Mouse (Mus musculus): Measurements from ENCODE around the gene Lmo4. TPM values are rescaled to one million over a fixed set of nuclear protein-coding genes. Genes with fewer than 3 reads are reported as not detected.

The Lmo4 gene
- polyA plus RNA-seq, 1 experiment from 2014 or later = 75.9 TPM

DNA sequence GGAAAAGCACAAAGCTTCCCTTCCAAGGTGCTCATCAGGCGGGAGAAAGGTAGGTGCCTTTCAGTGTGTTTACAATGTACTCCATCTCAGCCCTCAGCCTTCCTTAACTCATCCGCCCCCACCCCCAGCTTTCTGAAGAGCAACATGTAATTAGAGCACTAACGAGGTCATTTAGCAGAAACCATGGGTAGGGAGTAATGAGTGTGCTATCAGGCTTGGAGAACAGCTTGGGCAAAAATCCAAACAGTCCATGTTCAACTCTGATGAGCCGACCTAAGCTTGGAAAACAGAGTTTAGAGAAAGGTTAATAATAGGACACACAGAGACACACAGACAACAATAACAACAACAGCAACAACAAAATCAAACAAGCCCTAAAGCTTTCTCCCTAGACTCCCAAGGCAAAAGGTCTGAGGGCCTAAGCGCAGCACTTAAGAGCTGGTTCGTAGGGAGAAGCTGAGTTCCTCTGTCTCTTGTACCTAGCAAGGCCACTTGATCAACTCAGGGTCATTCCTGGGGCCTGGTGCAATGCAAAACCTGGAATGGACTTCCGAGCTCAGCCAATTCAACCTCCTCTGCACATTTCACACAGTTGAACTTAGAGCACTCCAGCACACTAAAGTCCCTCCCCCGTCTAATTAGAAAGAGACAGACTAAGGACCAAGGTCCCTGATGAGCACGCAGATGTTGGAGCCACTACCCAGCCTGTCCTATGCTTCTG lies 40.2 kb downstream of the Lmo4 start:
- Histone ChIP-seq H3K27ac (no peak overlapping the region), H3K9ac (no peak overlapping the region), H3K4me2 (no peak overlapping the region), H3K36me3 (replicated peaks) (no peaks in the 10 kb centered on the region), H3K27me3 (replicated peaks) (no peaks in the 10 kb centered on the region), H3K9me3 (no peaks in the 10 kb centered on the region), H3K4me3 (no peak overlapping the region), H3K4me1 (no peaks in the 10 kb centered on the region)
- 72% methylated on average over 9 of the region's 9 CpGs for WGBS
- no peak for ATAC-seq (replicated peaks)

DNA sequence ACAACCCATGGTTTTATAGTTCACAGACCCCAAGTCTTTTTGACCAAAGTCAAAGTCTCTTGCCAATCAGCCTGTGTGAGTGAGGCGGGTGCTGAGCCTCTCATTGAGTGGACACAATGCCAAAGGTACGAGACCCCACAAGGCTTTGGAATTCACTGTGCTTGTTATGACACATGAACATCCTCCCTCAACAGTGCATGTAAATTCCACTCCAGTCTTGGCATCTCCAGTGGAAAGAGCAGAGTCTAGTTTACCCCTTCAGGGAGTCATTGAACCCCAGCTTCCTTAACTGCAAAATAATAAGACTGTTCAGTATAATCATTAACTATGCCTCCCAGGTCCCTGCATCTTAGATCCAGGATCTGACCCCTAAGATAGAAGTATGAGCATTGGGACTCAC lies 41.3 kb downstream of the Lmo4 start:
- no peak overlapping the region for H3K4me3 ChIP-seq
- H3K36me3 ChIP-seq (replicated peaks) = no peaks in the 10 kb centered on the region
- no peaks in the 10 kb centered on the region for H3K27me3 ChIP-seq (replicated peaks)
- H3K27ac ChIP-seq = no peak overlapping the region
- H3K9me3 ChIP-seq = no peaks in the 10 kb centered on the region
- 89% methylated on average over 2 of the region's 2 CpGs for WGBS
- ATAC-seq (replicated peaks) = no peak
- no peak overlapping the region for H3K4me2 ChIP-seq
- no peaks in the 10 kb centered on the region for H3K4me1 ChIP-seq
- no peak overlapping the region for H3K9ac ChIP-seq

DNA sequence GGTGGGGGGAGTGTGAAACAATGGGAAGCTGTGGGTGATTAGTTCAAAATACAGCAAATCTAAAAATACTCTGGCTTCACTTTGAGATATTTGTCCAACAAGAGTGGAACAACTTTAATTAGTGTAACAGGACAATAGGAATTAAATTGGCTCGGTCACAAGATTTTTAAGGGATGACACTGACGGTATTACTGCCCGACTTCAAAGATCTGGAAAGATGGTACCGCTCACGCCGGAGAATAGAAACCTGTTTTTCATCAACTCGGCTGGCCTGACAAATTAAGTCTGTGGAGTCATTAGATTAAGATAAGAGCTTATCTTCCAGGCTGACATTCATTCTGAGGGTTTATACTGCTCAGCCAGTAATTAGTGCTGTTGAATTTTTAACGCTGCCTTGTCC lies 42.9 kb downstream of the Lmo4 start:
- no peak overlapping the region for H3K4me3 ChIP-seq
- no peaks in the 10 kb centered on the region for H3K27me3 ChIP-seq (replicated peaks)

DNA sequence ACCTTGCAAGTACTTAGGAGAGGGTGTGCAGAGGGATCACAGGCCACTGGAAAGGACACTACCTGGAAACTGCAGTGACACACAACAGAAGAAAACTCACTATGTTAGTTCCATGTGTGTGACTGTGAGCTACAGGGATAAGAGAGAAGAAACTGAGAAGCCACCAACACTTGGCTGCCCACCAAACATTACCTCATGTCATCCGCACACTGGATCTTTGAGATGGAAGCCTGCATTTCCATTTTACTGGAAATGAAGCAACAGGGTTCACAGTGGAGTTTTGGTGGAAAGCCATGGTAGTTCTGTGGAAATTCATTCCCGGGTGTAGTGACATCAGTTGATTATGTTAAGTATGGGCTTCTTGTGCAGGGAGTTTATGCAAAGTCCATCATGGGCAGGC lies 43.8 kb downstream of the Lmo4 start:
- H3K36me3 ChIP-seq (replicated peaks) = no peaks in the 10 kb centered on the region
- 86% methylated on average over 2 of the region's 2 CpGs for WGBS
- H3K9me3 ChIP-seq = no peaks in the 10 kb centered on the region
- ATAC-seq (replicated peaks) = no peak
- no peaks in the 10 kb centered on the region for H3K27me3 ChIP-seq (replicated peaks)
- no peak overlapping the region for H3K4me3 ChIP-seq
- no peak overlapping the region for H3K4me2 ChIP-seq
- H3K4me1 ChIP-seq = no peaks in the 10 kb centered on the region
- H3K9ac ChIP-seq = no peak overlapping the region
- H3K27ac ChIP-seq = no peak overlapping the region

More for the DNA sequence above, 42.9 kb downstream of the Lmo4 start:
- no peak for ATAC-seq (replicated peaks)
- Histone ChIP-seq H3K4me2 (no peak overlapping the region), H3K9ac (no peak overlapping the region), H3K4me1 (no peaks in the 10 kb centered on the region), H3K27ac (no peak overlapping the region), H3K36me3 (replicated peaks) (no peaks in the 10 kb centered on the region), H3K9me3 (no peaks in the 10 kb centered on the region)
- WGBS = 38% methylated on average over 8 of the region's 8 CpGs

DNA sequence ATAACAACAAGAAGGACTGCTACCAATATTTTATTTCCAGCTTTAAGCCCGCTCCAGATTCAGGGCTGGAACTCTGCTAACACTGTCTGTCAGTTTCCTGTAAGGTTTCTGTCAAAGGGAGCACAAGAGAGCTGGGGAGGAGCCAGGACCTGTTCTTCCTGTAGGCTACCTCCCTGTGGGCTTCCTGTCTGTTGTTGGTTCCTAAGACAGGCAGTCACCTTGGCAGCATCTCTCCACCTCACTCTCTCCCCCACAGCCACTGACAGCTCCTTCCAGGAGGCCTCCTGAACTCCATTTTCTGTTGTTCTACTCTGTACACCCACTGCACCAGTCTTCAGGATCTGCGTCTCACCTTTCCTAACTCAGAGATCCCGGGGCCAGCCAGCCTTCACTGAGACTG lies 49.3 kb downstream of the Lmo4 start:
- no peak overlapping the region for H3K9ac ChIP-seq
- no peak for ATAC-seq (replicated peaks)

DNA sequence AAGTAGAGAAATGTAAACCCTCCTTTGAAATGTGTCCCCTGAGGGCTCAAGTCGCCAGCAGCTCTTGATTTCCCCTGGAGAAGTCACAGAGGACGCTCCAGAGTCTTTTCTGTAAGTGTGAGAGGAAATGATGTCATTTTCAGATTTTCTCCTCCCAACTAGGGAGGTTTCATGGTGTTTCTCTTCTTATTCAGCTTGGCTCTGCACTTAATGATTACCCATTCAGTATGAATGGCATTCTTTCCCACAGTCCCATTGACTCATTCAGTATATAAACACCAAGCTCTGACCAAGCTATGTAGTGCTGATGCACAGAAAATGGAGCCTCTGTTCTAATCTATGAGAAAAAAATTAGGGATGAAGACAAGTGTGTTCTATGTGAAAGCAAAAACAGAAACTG lies 51.6 kb downstream of the Lmo4 start:
- H3K27ac ChIP-seq = no peak overlapping the region

More for the DNA sequence above, 49.3 kb downstream of the Lmo4 start:
- WGBS = 79% methylated on average over 3 of the region's 3 CpGs
- Histone ChIP-seq H3K9me3 (no peaks in the 10 kb centered on the region), H3K4me2 (no peak overlapping the region), H3K4me3 (no peak overlapping the region), H3K27me3 (replicated peaks) (no peaks in the 10 kb centered on the region), H3K36me3 (replicated peaks) (no peaks in the 10 kb centered on the region), H3K4me1 (no peaks in the 10 kb centered on the region), H3K27ac (no peak overlapping the region)

DNA sequence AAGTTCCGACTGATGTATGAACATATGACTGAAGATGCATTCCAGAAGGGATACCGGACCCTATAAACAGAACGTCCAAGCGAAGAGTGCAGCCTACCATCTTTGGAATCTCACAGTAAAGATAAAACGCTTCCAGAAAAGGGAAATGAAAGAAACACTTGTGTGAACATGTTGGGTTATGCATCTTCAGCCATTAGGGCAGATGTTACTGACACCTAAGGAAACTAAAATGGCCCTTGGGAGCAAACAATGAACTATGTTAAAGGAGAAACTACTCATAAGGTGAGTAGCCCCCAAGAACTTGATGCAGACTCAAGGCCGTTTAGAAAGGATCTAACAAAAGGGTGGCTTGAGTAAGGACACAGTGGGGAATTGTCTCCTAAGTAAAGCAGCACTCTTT lies 54.0 kb downstream of the Lmo4 start:
- Histone ChIP-seq H3K4me3 (no peak overlapping the region), H3K4me2 (no peak overlapping the region), H3K9ac (no peak overlapping the region), H3K27me3 (replicated peaks) (no peaks in the 10 kb centered on the region), H3K27ac (no peak overlapping the region), H3K9me3 (no peaks in the 10 kb centered on the region), H3K4me1 (no peaks in the 10 kb centered on the region), H3K36me3 (replicated peaks) (no peaks in the 10 kb centered on the region)
- 90% methylated on average over 6 of the region's 6 CpGs for WGBS
- no peak for ATAC-seq (replicated peaks)

More for the DNA sequence above, 51.6 kb downstream of the Lmo4 start:
- Histone ChIP-seq H3K36me3 (replicated peaks) (no peaks in the 10 kb centered on the region), H3K4me3 (no peak overlapping the region), H3K9me3 (no peaks in the 10 kb centered on the region), H3K9ac (no peak overlapping the region), H3K4me2 (no peak overlapping the region), H3K27me3 (replicated peaks) (no peaks in the 10 kb centered on the region), H3K4me1 (no peaks in the 10 kb centered on the region)
- 74% methylated on average over 2 of the region's 2 CpGs for WGBS
- no peak for ATAC-seq (replicated peaks)

DNA sequence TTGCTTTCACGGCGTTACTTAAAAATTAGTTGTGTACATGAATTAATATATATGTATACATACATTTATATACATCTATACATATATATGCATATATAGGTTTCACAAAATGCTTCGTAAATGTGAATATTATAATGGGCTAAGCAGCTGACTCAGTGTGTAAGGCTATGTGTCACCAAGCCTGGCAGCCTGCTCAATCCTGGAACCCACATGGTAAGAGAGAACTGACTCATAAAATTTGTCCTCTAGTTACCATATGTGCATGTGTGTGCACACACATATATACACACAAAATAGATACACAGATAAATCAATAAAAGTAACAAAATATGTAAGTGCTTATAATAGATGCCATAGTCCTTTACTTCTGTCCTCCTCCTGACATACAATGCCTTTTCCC lies 56.8 kb downstream of the Lmo4 start:
- H3K36me3 ChIP-seq (replicated peaks) = no peaks in the 10 kb centered on the region

GRCm38 (mm10) chr3:144147244-144147643 lies 57.8 kb downstream of the Lmo4 start:
- Histone ChIP-seq H3K4me3 (no peak overlapping the region), H3K36me3 (replicated peaks) (no peaks in the 10 kb centered on the region), H3K4me1 (no peaks in the 10 kb centered on the region), H3K9me3 (no peaks in the 10 kb centered on the region), H3K27me3 (replicated peaks) (no peaks in the 10 kb centered on the region), H3K4me2 (no peak overlapping the region), H3K9ac (no peak overlapping the region), H3K27ac (no peak overlapping the region)
- WGBS = 90% methylated on average over 3 of the region's 3 CpGs
- ATAC-seq (replicated peaks) = no peak

More for the DNA sequence above, 56.8 kb downstream of the Lmo4 start:
- Histone ChIP-seq H3K27me3 (replicated peaks) (no peaks in the 10 kb centered on the region), H3K9me3 (no peaks in the 10 kb centered on the region), H3K4me2 (no peak overlapping the region), H3K27ac (no peak overlapping the region), H3K9ac (no peak overlapping the region), H3K4me3 (no peak overlapping the region), H3K4me1 (no peaks in the 10 kb centered on the region)
- 90% methylated on average over 3 of the region's 3 CpGs for WGBS
- ATAC-seq (replicated peaks) = no peak

DNA sequence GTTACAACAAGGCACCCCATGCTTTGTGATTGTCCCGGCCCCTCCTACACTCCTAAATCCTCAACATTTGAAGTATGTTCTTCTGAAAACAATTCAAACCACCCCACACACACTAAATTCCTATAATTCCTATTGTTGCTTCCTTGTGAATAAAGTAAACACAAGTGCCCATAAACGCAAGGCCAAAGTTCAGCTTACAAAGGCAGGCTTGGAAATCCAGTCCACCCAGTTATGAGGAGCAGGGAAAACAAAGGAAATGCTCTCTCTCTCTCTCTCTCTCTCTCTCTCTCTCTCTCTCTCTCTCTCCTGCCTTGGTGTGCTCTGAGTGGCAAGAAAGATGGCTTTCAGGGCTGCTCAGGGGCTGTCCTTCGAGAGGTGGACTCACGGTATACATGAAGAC lies 61.0 kb downstream of the Lmo4 start:
- no peak overlapping the region for H3K9ac ChIP-seq
- H3K27ac ChIP-seq = no peak overlapping the region
- WGBS = 87% methylated on average over 4 of the region's 4 CpGs
- no peaks in the 10 kb centered on the region for H3K27me3 ChIP-seq (replicated peaks)
- no peaks in the 10 kb centered on the region for H3K4me1 ChIP-seq
- ATAC-seq (replicated peaks) = no peak
- no peak overlapping the region for H3K4me2 ChIP-seq
- no peaks in the 10 kb centered on the region for H3K9me3 ChIP-seq
- H3K4me3 ChIP-seq = no peak overlapping the region
- no peaks in the 10 kb centered on the region for H3K36me3 ChIP-seq (replicated peaks)

- H3K27me3 ChIP-seq (replicated peaks) = no peaks in the 10 kb centered on the region
- no peak for ATAC-seq (replicated peaks)
Measured at GRCm38 (mm10) chr3:144142939-144143338, 62.1 kb downstream of the Lmo4 start.

GRCm38 (mm10) chr3:144141786-144142185 lies 63.2 kb downstream of the Lmo4 start:
- whole genome bisulfite sequencing = 78% methylated on average over 8 of the region's 8 CpGs
- Histone ChIP-seq H3K27ac (no peak overlapping the region), H3K4me3 (no peak overlapping the region), H3K27me3 (replicated peaks) (no peaks in the 10 kb centered on the region), H3K4me2 (no peak overlapping the region), H3K9me3 (no peaks in the 10 kb centered on the region), H3K4me1 (no peaks in the 10 kb centered on the region), H3K9ac (no peak overlapping the region), H3K36me3 (replicated peaks) (no peaks in the 10 kb centered on the region)
- no peak for ATAC-seq (replicated peaks)

More at GRCm38 (mm10) chr3:144142939-144143338, 62.1 kb downstream of the Lmo4 start:
- Histone ChIP-seq H3K27ac (no peak overlapping the region), H3K36me3 (replicated peaks) (no peaks in the 10 kb centered on the region), H3K4me3 (no peak overlapping the region), H3K4me2 (no peak overlapping the region), H3K9ac (no peak overlapping the region), H3K4me1 (no peaks in the 10 kb centered on the region), H3K9me3 (no peaks in the 10 kb centered on the region)
- WGBS = 92% methylated on average over 7 of the region's 7 CpGs

DNA sequence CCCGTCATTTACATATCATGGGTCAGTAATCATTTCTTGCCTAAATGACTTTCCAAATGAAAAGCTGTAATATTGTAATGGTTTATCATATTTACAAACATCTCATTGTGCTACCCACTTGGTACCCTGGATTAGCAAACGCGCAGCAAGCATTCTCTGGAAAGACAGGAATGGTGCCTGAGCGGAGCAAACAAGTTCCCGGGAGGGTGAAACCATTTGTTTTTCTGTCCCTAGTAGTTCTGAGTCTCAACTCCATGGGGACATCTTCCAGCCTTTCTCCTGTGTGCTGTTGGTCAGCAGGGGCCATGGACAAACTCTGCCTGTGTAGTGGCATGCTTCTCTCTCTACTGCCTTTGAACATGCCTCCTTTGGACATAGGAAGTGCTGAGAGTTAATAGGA lies 64.2 kb downstream of the Lmo4 start:
- H3K27me3 ChIP-seq (replicated peaks) = no peaks in the 10 kb centered on the region
- no peak overlapping the region for H3K4me2 ChIP-seq
- 93% methylated on average over 5 of the region's 5 CpGs for WGBS
- no peak overlapping the region for H3K27ac ChIP-seq
- H3K4me3 ChIP-seq = no peak overlapping the region
- H3K9me3 ChIP-seq = no peaks in the 10 kb centered on the region
- H3K4me1 ChIP-seq = no peaks in the 10 kb centered on the region
- no peak overlapping the region for H3K9ac ChIP-seq
- ATAC-seq (replicated peaks) = no peak
- H3K36me3 ChIP-seq (replicated peaks) = no peaks in the 10 kb centered on the region

Measured in midbrain, embryonic 15.5 days (tissue).